Mouse (Mus musculus): ENCODE data around the gene Dnajb6.
"Not testable (repeated sequence)": the region's sequence is repeated elsewhere in the genome, so short reads cannot be mapped to it uniquely, and the experiment has no call there.

Dnajb6 gene

DNA sequence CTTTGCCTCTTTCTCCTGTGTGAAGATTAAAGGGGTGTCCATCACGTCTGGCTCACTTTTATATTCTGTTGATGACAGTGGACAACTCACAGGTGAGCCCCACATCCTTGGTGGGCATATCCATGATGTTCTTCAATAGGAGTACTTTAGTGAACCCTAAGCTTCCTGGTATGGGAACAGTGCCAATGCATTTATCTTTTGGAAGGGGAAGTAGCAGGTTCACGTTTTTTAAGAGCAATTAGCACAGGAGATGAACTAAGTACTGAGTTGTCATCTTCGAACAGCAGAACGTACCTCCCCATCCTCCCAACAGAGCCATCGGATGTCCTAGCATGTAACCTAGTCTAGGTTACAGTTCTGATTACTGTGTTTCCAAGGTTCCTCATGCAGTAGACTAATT, 23.8 kb downstream of the Dnajb6 start:
- CTCF ChIA-PET, result interaction anchor here (0.6 kb wide), 1 partner anchor 1757 kb away, joined by 9 read pairs; no protein-coding TSS in a partner anchor

DNA sequence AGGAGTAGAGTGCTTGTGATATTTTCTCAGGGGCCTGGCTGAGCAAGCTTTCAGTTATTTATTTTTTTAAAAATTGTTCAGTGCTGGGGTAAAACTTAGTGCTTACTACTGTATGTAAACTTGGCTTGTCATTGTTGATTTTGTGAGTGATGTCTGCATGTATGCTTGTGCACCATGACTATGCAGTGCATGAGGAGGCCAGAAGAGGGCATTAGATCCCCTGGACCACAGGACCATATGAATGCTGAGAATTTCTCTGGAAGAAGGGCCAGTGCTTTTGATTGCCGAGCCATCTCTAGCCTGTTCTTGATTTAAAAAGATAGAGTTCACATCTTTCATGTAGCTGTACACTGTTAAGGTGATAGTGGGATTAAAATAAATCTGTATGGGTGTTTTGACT, 35.4 kb downstream of the Dnajb6 start:
- CTCF ChIA-PET, result interaction anchor here (0.9 kb wide), 1 partner anchor 22 kb away, joined by 4 read pairs; no protein-coding TSS in a partner anchor

GRCm38 (mm10) chr5:29772038-29772437, 36.5 kb downstream of the Dnajb6 start:
- CTCF ChIA-PET, result no interaction called here

DNA sequence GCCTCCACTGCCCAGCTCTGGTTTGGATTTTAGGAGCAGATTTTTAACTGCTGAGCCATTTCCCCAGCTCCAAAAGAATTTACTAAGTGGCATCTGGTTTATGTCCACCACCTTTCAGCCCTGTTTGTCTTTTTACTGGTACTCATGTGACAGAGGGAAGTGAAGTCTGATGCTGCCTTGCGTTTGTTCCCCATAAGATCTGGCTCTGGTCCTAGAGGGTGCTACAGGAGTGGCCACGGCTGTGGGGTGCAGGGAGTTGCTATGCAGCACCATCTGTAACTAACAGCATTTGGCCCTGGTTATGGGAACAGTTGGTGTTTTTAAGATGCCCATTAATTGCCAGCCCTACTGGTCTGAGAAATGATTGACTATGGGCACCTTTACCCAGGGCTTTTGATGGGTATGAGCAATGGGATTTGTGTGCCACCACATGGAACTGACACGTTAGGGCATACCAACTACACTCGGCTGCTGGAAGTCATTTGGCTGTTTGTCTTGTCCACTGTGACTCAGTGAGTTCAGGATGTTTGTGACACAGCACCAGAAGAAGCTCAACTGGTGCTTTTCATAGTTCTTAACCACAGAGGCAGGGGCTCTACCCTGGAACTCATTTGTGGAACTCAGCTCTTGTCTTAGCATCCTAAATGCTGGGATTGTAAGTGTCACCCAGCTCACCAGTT, 37.3 kb downstream of the Dnajb6 start:
- CTCF ChIA-PET, result no interaction called here

DNA sequence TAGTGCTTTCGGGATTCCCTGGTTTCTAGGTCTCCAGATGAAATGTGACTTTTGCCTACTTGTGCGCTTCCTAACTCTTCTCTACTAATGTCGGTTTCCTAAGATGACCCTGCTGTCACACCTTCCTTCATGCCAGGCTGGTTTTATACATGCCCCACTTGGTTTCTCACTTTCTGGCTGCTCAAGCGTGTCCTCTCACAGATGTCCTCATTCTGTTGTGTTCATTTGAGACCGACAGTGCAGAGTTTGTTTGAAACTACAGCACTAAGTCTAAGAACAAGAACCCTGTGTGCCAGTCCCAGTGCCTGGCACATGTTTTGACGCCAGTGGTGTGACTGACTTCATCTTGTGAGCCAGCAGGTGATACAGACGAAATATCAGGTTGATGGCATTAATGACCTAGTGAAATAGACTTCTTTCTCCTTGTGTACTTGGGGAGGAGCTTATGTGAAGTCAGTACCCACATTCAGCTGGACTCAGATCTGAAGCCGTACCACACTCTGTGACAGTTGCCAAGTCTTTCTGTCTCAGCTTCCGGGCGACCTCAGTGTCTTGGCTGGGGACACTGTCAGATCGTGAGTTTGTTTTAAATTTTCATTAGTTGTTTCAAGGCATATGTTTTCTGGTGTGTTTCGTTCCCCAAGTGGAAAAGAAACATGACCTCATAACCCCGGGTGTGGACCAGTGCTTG, 38.1 kb downstream of the Dnajb6 start:
- CTCF ChIA-PET, result no interaction called here

- CTCF ChIA-PET, result no interaction called here
These were observed 39.9 kb downstream of the Dnajb6 start for GRCm38 (mm10) chr5:29775437-29775836.

- CTCF ChIA-PET, result no interaction called here
These were observed 42.5 kb downstream of the Dnajb6 start for GRCm38 (mm10) chr5:29778029-29778428.

GRCm38 (mm10) chr5:29779733-29780132, 44.2 kb downstream of the Dnajb6 start:
- CTCF ChIA-PET, result not testable (repeated sequence)

GRCm38 (mm10) chr5:29782261-29782660, 46.8 kb downstream of the Dnajb6 start:
- CTCF ChIA-PET, result interaction anchor here (0.5 kb wide), 1 partner anchor 50 kb away, joined by 3 read pairs; no protein-coding TSS in a partner anchor

DNA sequence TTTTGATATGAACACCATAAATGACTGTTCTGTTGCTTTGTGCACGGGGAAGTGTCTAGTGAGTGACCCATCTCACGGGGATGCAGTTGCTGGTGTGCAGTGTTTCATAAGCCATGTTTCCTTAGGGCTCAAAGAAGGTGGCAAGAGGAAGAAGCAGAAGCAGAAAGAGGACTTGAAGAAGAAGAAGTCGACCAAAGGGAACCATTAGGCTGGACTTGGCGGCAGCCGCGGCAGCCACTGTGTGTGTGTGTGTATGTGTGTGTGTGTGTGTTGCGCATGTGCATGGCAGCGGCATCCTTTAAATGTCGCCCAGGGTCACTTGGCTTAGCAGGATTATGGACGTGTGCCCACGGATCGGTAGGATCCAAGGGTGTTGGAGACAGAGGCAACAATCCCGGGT, 49.4 kb downstream of the Dnajb6 start:
- CTCF ChIA-PET, result not testable (repeated sequence)

DNA sequence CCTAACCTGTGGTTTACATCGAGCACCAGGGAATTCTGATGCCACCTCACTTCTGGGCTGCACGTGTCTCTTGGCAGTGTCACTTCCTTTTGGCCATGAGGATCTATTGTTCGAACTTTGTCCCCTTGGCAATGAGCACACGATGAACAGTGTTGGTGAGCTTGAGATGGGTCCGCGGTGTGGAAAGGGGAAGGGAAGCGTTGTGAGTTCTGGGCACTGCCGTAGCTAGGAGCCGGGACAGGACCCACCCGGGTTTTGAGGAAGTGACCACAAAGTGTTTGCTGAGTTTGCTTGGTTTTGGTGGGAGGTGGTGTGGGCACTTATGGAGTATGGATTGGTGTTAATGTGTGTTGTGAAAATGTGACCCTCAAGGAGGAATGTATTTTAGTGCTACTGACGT, 50.5 kb downstream of the Dnajb6 start:
- CTCF ChIA-PET, result not testable (repeated sequence)

DNA sequence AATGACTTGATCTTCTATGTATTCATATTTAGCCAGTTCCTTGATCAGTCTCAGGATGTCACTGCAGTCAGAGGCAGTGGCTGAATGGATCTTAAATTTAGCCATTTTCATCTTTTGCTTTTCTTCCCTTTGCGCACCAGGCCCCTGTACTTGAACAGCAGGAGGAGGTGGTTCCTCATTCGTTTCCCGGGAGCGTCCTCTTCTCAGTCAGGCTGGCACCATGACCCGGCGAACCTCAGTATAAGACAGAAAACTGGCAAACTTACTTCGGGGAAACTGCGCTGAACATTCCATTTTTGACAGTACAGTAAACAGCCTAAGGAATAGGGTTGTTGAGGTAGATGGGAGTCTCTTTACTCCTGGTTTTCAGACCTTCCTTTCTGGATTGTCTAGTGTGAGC, 59.4 kb downstream of the Dnajb6 start:
- CTCF ChIA-PET, result not testable (repeated sequence)

GRCm38 (mm10) chr5:29808940-29809339, 73.5 kb downstream of the Dnajb6 start:
- CTCF ChIA-PET, result no interaction called here

- CTCF ChIA-PET, result not testable (repeated sequence)
These were observed 76.0 kb downstream of the Dnajb6 start for GRCm38 (mm10) chr5:29811377-29811921.

- CTCF ChIA-PET, result no interaction called here
These were observed 81.2 kb downstream of the Dnajb6 start for GRCm38 (mm10) chr5:29816523-29817242.

DNA sequence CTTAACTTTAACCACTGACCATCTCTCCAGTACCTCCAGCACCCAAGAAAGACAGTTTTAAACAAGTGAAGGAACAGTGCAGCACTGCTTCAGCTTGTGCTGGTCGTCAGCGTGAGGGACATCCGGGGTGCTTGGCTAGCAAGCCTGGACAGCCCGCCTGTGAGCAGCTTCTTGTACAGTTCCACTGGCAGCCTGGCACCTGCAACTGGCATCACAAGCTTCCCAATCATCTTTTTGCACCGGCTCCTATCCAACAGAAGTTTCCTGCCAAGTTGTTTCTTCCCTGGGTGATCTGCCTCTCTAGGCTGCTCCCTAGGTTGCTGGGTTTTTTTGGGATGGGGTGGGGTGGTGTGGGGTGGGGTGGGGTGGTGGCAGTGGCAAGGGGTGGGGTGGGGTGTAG, 81.9 kb downstream of the Dnajb6 start:
- CTCF ChIA-PET, result no interaction called here

GRCm38 (mm10) chr5:29818287-29818686, 82.8 kb downstream of the Dnajb6 start:
- CTCF ChIA-PET, result interaction anchor here (0.6 kb wide), 1 partner anchor 21 kb away, joined by 7 read pairs; no protein-coding TSS in a partner anchor

DNA sequence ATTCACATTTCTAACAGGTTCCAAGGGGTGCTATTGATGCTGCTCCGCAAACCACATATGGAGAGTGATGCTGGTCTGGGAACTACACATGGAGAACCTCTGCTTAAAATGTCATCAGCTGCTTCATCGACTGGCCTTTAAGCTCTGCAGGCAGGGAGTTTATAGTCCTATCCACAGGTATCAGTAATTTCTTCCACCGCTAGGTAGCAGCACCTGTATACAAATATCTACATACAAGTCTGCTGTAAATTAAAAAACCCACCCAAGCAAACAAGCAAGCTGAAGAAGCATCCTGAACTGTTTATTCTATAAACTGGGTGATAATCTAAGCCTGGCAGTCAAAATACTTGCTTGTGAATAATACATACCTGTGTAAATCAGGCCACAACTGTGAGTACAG, 89.3 kb downstream of the Dnajb6 start:
- CTCF ChIA-PET, result interaction anchor here (0.6 to 2.2 kb wide), 3 partner anchors 27 to 190 kb away, joined by 4 to 15 read pairs (median 6); no protein-coding TSS in a partner anchor

DNA sequence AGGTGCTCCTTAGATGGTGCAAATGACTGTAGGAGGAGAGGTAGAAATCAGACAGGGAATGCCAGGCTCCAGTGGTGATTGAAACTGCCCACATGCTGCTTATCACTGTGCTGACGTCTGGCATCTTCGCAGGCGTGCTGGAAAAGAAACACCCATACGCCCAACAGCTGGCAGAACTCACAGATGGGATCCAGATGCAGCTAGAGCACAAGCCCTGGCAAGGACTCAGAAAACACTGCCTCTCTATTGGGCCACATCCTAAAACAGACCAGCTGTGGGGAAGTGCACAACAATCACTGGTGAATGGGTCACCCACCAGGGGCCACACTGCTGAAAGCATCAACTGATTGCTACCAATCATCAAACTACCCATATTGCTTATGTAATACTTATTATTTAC, 91.3 kb downstream of the Dnajb6 start:
- CTCF ChIA-PET, result no interaction called here

DNA sequence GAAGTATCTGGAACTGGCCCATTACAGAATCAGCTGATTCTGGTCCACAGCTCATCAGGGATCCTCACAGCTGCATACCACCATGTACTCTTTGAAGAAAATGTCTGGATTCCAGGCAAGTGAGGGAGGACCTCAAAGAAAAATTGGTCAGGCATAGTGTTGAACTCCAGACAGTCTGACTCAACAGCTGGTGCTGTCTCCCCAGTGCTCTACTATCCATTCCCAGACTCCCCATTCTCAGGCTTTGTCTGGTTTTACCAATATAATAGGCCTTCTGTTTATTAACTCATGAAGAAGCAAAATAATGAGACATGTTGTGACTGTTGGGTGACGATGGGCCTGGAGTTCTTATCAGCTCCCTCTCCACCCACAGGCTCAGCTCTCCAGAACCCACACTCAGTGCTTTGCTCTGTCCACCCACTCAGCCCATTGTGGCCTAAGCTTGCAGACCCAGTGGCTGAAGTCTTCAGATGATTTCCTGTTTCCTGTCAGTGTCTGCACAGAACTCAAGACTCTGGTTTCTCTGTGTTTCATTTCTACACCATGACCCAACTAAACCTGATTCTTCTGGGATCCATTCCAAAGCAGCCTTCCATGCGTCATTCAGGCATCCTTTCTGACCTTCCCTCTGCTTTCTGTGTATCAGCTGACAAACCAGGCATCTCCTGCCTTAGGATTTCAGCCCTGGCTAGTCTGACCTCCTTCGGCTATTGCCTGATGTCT, 107.1 kb downstream of the Dnajb6 start:
- CTCF ChIA-PET, result interaction anchor here (0.6 kb wide), 1 partner anchor 193 kb away, joined by 6 read pairs; no protein-coding TSS in a partner anchor

- CTCF ChIA-PET, result no interaction called here
These were observed 109.5 kb downstream of the Dnajb6 start for GRCm38 (mm10) chr5:29845038-29845437.

GRCm38 (mm10) chr5:29847494-29847893, 112.0 kb downstream of the Dnajb6 start:
- CTCF ChIA-PET, result no interaction called here

All from spleen, embryonic (tissue).